Mouse (Mus musculus) liver, embryonic 11.5 days (tissue): ENCODE data around the gene Kctd7. TPM values are rescaled to one million over a fixed set of nuclear protein-coding genes. Genes with fewer than 3 reads are reported as not detected.

ENCODE experiments used
- ATAC-seq: fragments of 200-750 bp; cut with Nextera tagmentation; replicated peaks from 2 replicates; pipeline ENCODE4 v1.8.0; 2017; ENCODE audit warnings: moderate number of reproducible peaks, mild to moderate bottlenecking, moderate TSS enrichment, moderate library complexity; ENCODE audit not compliant: low FRiP score
- DNase-seq: peaks from one replicate; pipeline ENCODE4 v3.0.0-alpha.2; 2017; ENCODE audit warnings: low spot score
- H3K27ac ChIP-seq: fragments of 300-500 bp; sonication (generic); 2 replicates; pipeline ENCODE4 v1.5.1; 2014; ENCODE audit warnings: mild to moderate bottlenecking, low read depth, low read length, control low read depth
- H3K27me3 ChIP-seq: fragments of 300-500 bp; sonication (generic); replicated peaks from 2 replicates; pipeline ENCODE4 v1.6.1; 2014; ENCODE audit warnings: low read length, mixed read lengths; ENCODE audit not compliant: control insufficient read depth, insufficient read depth
- H3K36me3 ChIP-seq: fragments of 300-500 bp; sonication (generic); 2 replicates; pipeline ENCODE4 v1.6.1; 2014; ENCODE audit warnings: mild to moderate bottlenecking, low read length, moderate library complexity, mixed read lengths; ENCODE audit not compliant: control insufficient read depth, insufficient read depth
- H3K4me1 ChIP-seq: fragments of 300-500 bp; sonication (generic); replicated peaks from 2 replicates; pipeline ENCODE4 v1.6.1; 2014; ENCODE audit warnings: low read length, mixed read lengths; ENCODE audit not compliant: control insufficient read depth, insufficient read depth
- H3K4me2 ChIP-seq: fragments of 300-500 bp; sonication (generic); 2 replicates; pipeline ENCODE4 v1.6.1; 2014; ENCODE audit warnings: mild to moderate bottlenecking, control low read depth, moderate library complexity
- H3K4me3 ChIP-seq: fragments of 300-500 bp; sonication (generic); 2 replicates; pipeline ENCODE4 v1.5.1; 2014; ENCODE audit warnings: low read depth, low read length, control low read depth
- H3K9ac ChIP-seq: fragments of 300-500 bp; sonication (generic); 2 replicates; pipeline ENCODE4 v1.6.1; 2014; ENCODE audit warnings: low read depth, low read length, control low read depth
- H3K9me3 ChIP-seq: fragments of 300-500 bp; sonication (generic); 2 replicates; pipeline ENCODE4 v1.6.1; 2016; ENCODE audit warnings: low read length, inconsistent platforms, mixed read lengths; ENCODE audit not compliant: control insufficient read depth
- WGBS: fragments of 180-500 bp; shearing (Covaris S2); extraction: QIAGEN DNeasy Blood & Tissue Kit; methylation state at CpG from one replicate; pipeline ENCODE4 v1.1.7; 2014; 5-methylcytosine and 5-hydroxymethylcytosine counted together
- polyA plus RNA-seq: library from polyadenylated mRNA; unstranded; fragments of >200 nt; fragmentation: Nextera tagmentation; extraction: Ambion mirVana; gene quantifications from 2 replicates; pipeline ENCODE4 v1.2.1, GENCODE M21; 2014

The Kctd7 gene
- polyA plus RNA-seq, 1 experiment from 2014 or later: 8.5 TPM

- no peaks in the 10 kb centered on the region for H3K4me1 ChIP-seq
- DNase-seq (no peak), ATAC-seq (no peak)
- no peak overlapping the region for H3K27ac ChIP-seq
- no peak overlapping the region for H3K4me3 ChIP-seq
- H3K9ac ChIP-seq: no peak overlapping the region
- peaks cover 2% of the 10 kb centered on the region; the same call in 1 of the 2 replicates for H3K36me3 ChIP-seq
- H3K4me2 ChIP-seq: no peak overlapping the region
- 87% methylated on average over 7 of the region's 7 CpGs for WGBS
- no peaks in the 10 kb centered on the region for H3K9me3 ChIP-seq
- H3K27me3 ChIP-seq: no peaks in the 10 kb centered on the region
Observed at GRCm38 (mm10) chr5:130116857-130117256, 27.8 kb upstream of the Kctd7 start.

- WGBS: 86% methylated on average over 6 of the region's 6 CpGs
Observed at GRCm38 (mm10) chr5:130117932-130118331, 26.7 kb upstream of the Kctd7 start.

GRCm38 (mm10) chr5:130119236-130119635 lies 25.4 kb upstream of the Kctd7 start:
- 80% methylated on average over 3 of the region's 3 CpGs for WGBS
- Histone ChIP-seq H3K4me3 (no peak overlapping the region), H3K27ac (no peak overlapping the region), H3K4me2 (no peak overlapping the region), H3K9ac (no peak overlapping the region), H3K27me3 (no peaks in the 10 kb centered on the region), H3K4me1 (no peaks in the 10 kb centered on the region), H3K36me3 (peaks cover under 1% of the 10 kb centered on the region; the same call in 1 of the 2 replicates), H3K9me3 (no peaks in the 10 kb centered on the region)
- ATAC-seq: no peak
- no peak for DNase-seq

More at GRCm38 (mm10) chr5:130117932-130118331, 26.7 kb upstream of the Kctd7 start:
- H3K4me3 ChIP-seq: no peak overlapping the region
- peaks cover 2% of the 10 kb centered on the region; the same call in 1 of the 2 replicates for H3K36me3 ChIP-seq
- no peak overlapping the region for H3K9ac ChIP-seq
- no peak for ATAC-seq
- no peaks in the 10 kb centered on the region for H3K27me3 ChIP-seq
- no peaks in the 10 kb centered on the region for H3K4me1 ChIP-seq
- no peak overlapping the region for H3K4me2 ChIP-seq
- DNase-seq: no peak
- no peaks in the 10 kb centered on the region for H3K9me3 ChIP-seq
- no peak overlapping the region for H3K27ac ChIP-seq

- Histone ChIP-seq H3K4me1 (no peaks in the 10 kb centered on the region), H3K4me3 (no peak overlapping the region), H3K36me3 (no peaks in the 10 kb centered on the region), H3K9me3 (no peaks in the 10 kb centered on the region), H3K4me2 (no peak overlapping the region), H3K9ac (no peak overlapping the region), H3K27me3 (no peaks in the 10 kb centered on the region), H3K27ac (no peak overlapping the region)
- ATAC-seq (no peak), DNase-seq (no peak)
- WGBS: 83% methylated on average over 12 of the region's 12 CpGs
Observed at GRCm38 (mm10) chr5:130120070-130120736, 24.5 kb upstream of the Kctd7 start.

GRCm38 (mm10) chr5:130120904-130121303 lies 23.8 kb upstream of the Kctd7 start:
- no peak overlapping the region for H3K27ac ChIP-seq
- DNase-seq (no peak), ATAC-seq (no peak)
- H3K36me3 ChIP-seq: no peaks in the 10 kb centered on the region
- H3K9ac ChIP-seq: no peak overlapping the region
- H3K4me2 ChIP-seq: no peak overlapping the region
- H3K4me3 ChIP-seq: no peak overlapping the region
- no peaks in the 10 kb centered on the region for H3K27me3 ChIP-seq
- no peaks in the 10 kb centered on the region for H3K9me3 ChIP-seq
- H3K4me1 ChIP-seq: no peaks in the 10 kb centered on the region
- 64% methylated on average over 6 of the region's 6 CpGs for WGBS

- Histone ChIP-seq H3K36me3 (no peaks in the 10 kb centered on the region), H3K4me3 (no peak overlapping the region), H3K27ac (no peak overlapping the region), H3K4me1 (no peaks in the 10 kb centered on the region), H3K9me3 (no peaks in the 10 kb centered on the region), H3K9ac (no peak overlapping the region), H3K4me2 (no peak overlapping the region), H3K27me3 (no peaks in the 10 kb centered on the region)
- ATAC-seq (no peak), DNase-seq (no peak)
- WGBS: 82% methylated on average over 2 of the region's 2 CpGs
Observed at GRCm38 (mm10) chr5:130122355-130122754, 22.3 kb upstream of the Kctd7 start.

- ATAC-seq (no peak), DNase-seq (no peak)
- H3K4me3 ChIP-seq: no peak overlapping the region
- H3K4me1 ChIP-seq: no peaks in the 10 kb centered on the region
- H3K9me3 ChIP-seq: no peaks in the 10 kb centered on the region
- H3K4me2 ChIP-seq: no peak overlapping the region
- H3K27me3 ChIP-seq: no peaks in the 10 kb centered on the region
- WGBS: 84% methylated on average over 5 of the region's 5 CpGs
- H3K27ac ChIP-seq: no peak overlapping the region
- no peak overlapping the region for H3K9ac ChIP-seq
- H3K36me3 ChIP-seq: no peaks in the 10 kb centered on the region
Observed at GRCm38 (mm10) chr5:130124271-130124670, 20.4 kb upstream of the Kctd7 start.

- WGBS: 73% methylated on average over 11 of the region's 11 CpGs
- no peaks in the 10 kb centered on the region for H3K27me3 ChIP-seq
- H3K4me2 ChIP-seq: no peak overlapping the region
- H3K27ac ChIP-seq: no peak overlapping the region
- H3K4me1 ChIP-seq: no peaks in the 10 kb centered on the region
- ATAC-seq (no peak), DNase-seq (no peak)
- H3K36me3 ChIP-seq: no peaks in the 10 kb centered on the region
- H3K9me3 ChIP-seq: no peaks in the 10 kb centered on the region
- H3K9ac ChIP-seq: no peak overlapping the region
- no peak overlapping the region for H3K4me3 ChIP-seq
Observed at GRCm38 (mm10) chr5:130128686-130129523, 15.8 kb upstream of the Kctd7 start.

GRCm38 (mm10) chr5:130129524-130129793 lies 15.2 kb upstream of the Kctd7 start:
- Histone ChIP-seq H3K27me3 (no peaks in the 10 kb centered on the region), H3K4me1 (no peaks in the 10 kb centered on the region), H3K4me3 (no peak overlapping the region), H3K27ac (no peak overlapping the region), H3K9me3 (no peaks in the 10 kb centered on the region), H3K4me2 (no peak overlapping the region), H3K36me3 (no peaks in the 10 kb centered on the region), H3K9ac (no peak overlapping the region)
- WGBS: 76% methylated on average over 5 of the region's 5 CpGs
- DNase-seq (no peak), ATAC-seq (no peak)
